Mouse (Mus musculus) midbrain, embryonic 14.5 days (tissue): ENCODE measurements around the gene Ncbp1. TPM values are rescaled to one million over a fixed set of nuclear protein-coding genes. Genes with fewer than 3 reads are reported as not detected.
A peak's percentile ranks its signal among the peaks of the same experiment; 100 is the strongest.

Source experiments
- ATAC-seq: fragments of 200-750 bp; cut with Nextera tagmentation; 2 replicates; pipeline ENCODE4 v1.8.0; 2017; ENCODE audit warnings: moderate number of reproducible peaks, moderate library complexity; ENCODE audit not compliant: low FRiP score, low TSS enrichment
- DNase-seq: peaks from one replicate; pipeline ENCODE4 v3.0.0-alpha.2; 2015
- H3K27ac ChIP-seq: fragments of 300-500 bp; sonication (generic); replicated peaks from 2 replicates; pipeline ENCODE4 v1.5.1; 2014; ENCODE audit warnings: mild to moderate bottlenecking, low read depth, low read length, moderate library complexity
- H3K27me3 ChIP-seq: fragments of 300-500 bp; sonication (generic); 2 replicates; pipeline ENCODE4 v1.6.1; 2014; ENCODE audit warnings: low read length, control low read depth, mixed read lengths; ENCODE audit not compliant: control insufficient read depth, insufficient read depth
- H3K36me3 ChIP-seq: fragments of 300-500 bp; sonication (generic); 2 replicates; pipeline ENCODE4 v1.6.1; 2014; ENCODE audit warnings: low read length, control low read depth; ENCODE audit not compliant: control insufficient read depth, insufficient read depth
- H3K4me1 ChIP-seq: fragments of 300-500 bp; sonication (generic); 2 replicates; pipeline ENCODE4 v1.6.1; 2014; ENCODE audit warnings: mild to moderate bottlenecking, antibody characterized with exemption, low read length, control low read depth; ENCODE audit not compliant: control insufficient read depth, insufficient read depth
- H3K4me2 ChIP-seq: fragments of 300-500 bp; sonication (generic); 2 replicates; pipeline ENCODE4 v1.6.1; 2014; ENCODE audit warnings: mild to moderate bottlenecking, low read length, moderate library complexity
- H3K4me3 ChIP-seq: fragments of 300-500 bp; sonication (generic); replicated peaks from 2 replicates; pipeline ENCODE4 v1.5.1; 2014; ENCODE audit warnings: low read depth, low read length
- H3K9ac ChIP-seq: fragments of 300-500 bp; sonication (generic); replicated peaks from 2 replicates; pipeline ENCODE4 v1.6.1; 2014; ENCODE audit warnings: mild to moderate bottlenecking, low read length, moderate library complexity
- H3K9me3 ChIP-seq: fragments of 300-500 bp; sonication (generic); 2 replicates; pipeline ENCODE4 v1.6.1; 2016; ENCODE audit warnings: low read length, control low read depth, mixed read lengths; ENCODE audit not compliant: control insufficient read depth
- WGBS: fragments of 180-500 bp; shearing (Covaris S2); extraction: QIAGEN DNeasy Blood & Tissue Kit; methylation state at CpG from one replicate; pipeline ENCODE4 v1.1.7; 2014; 5-methylcytosine and 5-hydroxymethylcytosine counted together
- polyA plus RNA-seq: library from polyadenylated mRNA; unstranded; fragments of >200 nt; fragmentation: Nextera tagmentation; extraction: Ambion mirVana; gene quantifications from 2 replicates; pipeline ENCODE4 v1.2.1, GENCODE M21; 2014

The Ncbp1 gene
- 72.7 and 100 TPM in 2 replicates for polyA plus RNA-seq

DNA sequence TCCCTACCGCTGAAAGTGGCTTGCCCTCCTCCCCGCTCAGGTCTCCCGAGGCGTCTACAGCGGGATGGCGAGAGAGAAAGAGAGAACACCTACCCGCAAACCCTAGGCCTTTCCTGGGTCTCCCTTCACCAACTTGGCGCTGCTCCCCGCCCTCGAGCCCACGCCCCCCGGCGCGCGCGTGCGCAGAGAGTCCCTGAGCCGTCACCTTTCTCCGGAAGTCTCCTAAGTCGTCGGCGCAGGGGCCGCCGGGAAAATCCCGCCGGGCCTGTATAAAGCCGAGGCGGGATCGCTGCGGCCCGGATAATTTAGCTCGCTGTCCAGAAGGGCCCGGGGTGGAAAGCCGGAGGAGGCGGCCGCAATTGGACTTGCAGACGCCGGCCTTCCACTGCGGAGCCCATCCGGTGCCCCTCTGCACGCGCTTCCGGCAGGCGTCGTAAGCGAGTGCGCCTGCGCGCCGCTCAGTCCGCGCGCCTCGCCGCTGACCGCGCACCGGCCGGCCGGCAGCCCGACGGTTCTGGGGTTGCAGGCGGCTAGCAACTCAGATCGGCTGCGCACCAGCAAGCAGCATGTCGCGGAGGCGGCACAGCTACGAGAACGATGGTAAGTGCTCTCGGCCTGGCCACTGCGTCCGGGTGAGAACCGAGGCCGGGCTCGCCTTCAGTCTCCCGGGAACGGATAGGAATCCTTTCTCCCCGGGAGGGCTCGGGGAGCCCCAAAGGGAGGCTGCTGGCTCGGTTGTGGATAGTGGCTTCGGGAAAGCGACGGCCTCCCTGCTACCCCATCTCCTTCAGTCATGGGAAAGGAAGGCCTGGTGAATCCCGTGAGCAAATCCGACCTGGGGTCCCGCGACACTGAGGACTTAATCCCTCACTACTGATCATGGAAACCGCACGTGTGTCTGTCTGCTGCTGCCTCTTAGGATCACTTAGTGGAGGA is at the start of gene Ncbp1, which contains the start of gene Tstd2:
TSS of gene Ncbp1 (plus strand) at position 327 of the 936 bp plus-strand sequence.
TSS of gene Tstd2 (minus strand) at position 408 of the 936 bp plus-strand sequence.
- DNase-seq (peak; percentile 97), ATAC-seq (peak; percentile 90)
- Histone ChIP-seq H3K4me3 (peak within 1 kb of the TSS; percentile 84), H3K9ac (peak within 1 kb of the TSS; percentile 88), H3K9me3 (no peaks in the 10 kb centered on the region), H3K36me3 (peaks cover 17% of the 10 kb centered on the region), H3K27me3 (no peaks in the 10 kb centered on the region), H3K27ac (peak within 1 kb of the TSS; percentile 96), H3K4me2 (peak within 1 kb of the TSS; percentile 76), H3K4me1 (peaks cover 16% of the 10 kb centered on the region)
- under 1% methylated on average over 85 of the region's 90 CpGs for WGBS

DNA sequence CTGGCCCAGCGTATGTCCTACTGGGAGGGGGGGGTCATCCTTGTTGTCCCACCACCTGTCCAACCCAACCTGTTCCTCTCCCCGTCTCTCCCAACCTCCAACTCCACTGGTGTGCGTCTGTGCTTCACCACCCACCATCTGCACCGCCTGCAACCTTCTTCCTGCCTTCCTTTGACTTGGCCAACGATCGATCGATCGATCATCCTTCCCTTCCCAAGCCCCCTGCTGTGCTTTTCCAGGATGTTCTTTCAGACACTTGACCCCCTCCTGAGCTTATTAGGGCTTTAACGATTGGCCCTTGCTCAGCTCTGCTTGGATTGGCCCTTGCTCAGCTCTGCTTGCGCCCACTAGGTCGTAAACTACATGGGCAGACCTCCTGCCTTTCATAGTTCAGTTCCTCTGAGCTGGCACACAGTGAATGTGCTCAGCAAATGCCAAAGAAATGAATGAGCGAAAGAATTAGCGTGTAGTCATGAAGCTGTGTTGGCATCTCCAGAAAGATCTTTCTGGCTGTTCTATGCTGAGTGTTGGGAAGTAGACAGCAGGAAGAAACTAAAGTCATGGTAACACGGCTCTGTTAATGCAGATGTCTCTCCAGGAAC is 48.8 kb upstream of the Ncbp1 start:
- DNase-seq (no peak), ATAC-seq (no peak)
- H3K9me3 ChIP-seq = no peaks in the 10 kb centered on the region
- 90% methylated on average over 14 of the region's 14 CpGs for WGBS
- H3K4me2 ChIP-seq = no peak overlapping the region
- 0 out of 2 replicates have a peak, but pooled peaks cover 7% of the 10 kb centered on the region for H3K4me1 ChIP-seq
- no peak overlapping the region for H3K4me3 ChIP-seq
- H3K9ac ChIP-seq = no peak overlapping the region
- no peaks in the 10 kb centered on the region for H3K36me3 ChIP-seq
- no peaks in the 10 kb centered on the region for H3K27me3 ChIP-seq
- no peak overlapping the region for H3K27ac ChIP-seq

DNA sequence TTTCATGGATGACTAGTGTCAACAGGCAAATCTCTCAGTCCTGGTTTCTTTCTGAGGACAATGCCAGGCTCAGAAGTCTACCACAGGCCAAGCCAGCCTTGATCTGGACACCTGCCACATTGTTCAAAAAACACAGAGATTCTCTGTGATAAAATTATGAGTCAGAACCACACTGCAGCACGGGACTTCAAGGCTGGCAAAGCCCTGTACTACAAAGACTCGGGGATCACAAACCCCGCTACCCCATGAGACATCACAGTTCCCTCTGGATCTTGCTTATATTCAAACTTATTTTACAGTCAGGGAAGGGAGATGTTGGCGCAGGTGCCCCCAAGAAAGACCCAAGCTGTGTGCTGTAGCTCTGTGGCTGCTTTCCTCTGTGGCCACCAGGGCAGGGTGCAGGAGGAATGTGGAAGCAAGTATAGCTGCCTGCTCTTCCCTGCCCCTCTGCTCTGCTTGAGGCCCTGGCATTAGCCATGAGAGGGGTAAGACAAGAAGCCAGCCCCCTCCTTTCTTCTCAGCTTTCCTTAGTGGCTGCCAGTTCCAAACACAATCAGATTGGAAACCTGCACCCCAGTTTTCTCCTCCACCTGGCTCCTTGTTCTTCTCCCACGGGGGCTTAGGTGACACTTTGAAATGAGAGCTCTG is 45.9 kb upstream of the Ncbp1 start:
- 88% methylated on average over 5 of the region's 5 CpGs for WGBS
- Histone ChIP-seq H3K4me1 (no peaks in the 10 kb centered on the region), H3K4me3 (no peak overlapping the region), H3K27me3 (no peaks in the 10 kb centered on the region), H3K4me2 (no peak overlapping the region), H3K9ac (no peak overlapping the region), H3K9me3 (no peaks in the 10 kb centered on the region), H3K27ac (no peak overlapping the region), H3K36me3 (no peaks in the 10 kb centered on the region)
- ATAC-seq (no peak), DNase-seq (no peak)

DNA sequence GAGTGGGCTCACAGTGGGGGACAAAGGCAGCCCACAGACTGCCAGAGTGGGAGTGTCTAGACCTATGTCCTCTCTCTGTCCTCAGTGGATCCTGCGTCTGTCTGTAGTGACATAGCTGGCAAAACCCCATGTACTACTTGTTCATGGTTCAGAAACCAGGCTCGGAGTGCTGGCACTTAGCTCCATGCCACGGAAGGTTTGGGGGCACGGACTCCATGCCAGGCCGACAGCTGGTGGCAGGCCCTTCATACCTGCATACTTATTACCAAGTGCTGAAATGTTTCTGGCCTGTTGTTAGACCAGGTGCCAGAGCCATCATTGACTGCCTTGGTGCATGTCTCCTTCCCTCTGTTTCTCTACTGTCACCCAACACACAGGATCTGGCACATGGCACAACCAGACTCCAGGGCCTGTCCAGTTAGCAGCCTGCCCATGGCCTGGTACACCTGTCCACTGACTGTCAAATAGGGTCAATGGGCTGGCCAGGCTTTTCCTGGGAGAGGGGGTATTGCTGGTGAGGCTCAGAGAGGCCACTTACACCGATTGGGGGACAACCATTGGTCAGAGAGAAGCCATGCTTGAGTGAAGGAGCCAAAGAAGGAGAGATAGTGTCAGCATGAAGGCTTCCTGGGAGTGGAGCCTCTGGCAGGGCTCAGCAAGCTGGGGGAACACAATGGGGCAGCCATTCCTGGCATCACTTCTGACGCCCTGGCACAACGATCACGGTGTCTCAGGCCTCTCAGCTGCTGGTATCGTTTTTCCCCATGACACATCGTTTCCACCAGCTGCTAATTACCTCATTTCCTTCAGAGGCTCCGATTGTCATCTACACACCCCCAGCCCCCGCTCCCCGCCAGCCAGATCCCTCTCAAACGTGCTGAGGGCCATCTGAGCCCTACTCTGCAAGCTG is 43.2 kb upstream of the Ncbp1 start:
- 65% methylated on average over 15 of the region's 15 CpGs for WGBS
- no peak overlapping the region for H3K27ac ChIP-seq

DNA sequence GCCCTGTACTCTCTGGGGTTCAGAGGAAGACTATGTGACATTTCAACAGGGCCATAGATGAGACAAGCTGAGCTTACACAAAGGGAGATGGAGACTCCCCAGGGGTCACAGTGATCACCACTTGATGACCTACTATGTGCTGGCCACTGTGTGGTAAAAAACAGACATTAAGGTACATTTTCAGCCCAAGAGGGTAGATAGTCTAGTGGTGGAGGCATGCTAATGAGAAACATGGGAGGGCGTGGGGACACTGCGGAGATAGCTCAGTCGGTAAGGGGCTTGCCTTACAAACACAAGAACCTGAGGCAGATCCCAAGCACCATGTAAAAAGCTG is 42.6 kb upstream of the Ncbp1 start:
- H3K9ac ChIP-seq = no peak overlapping the region
- no peak overlapping the region for H3K4me2 ChIP-seq
- DNase-seq (no peak), ATAC-seq (no peak)
- H3K9me3 ChIP-seq = no peaks in the 10 kb centered on the region
- H3K27ac ChIP-seq = no peak overlapping the region
- no peaks in the 10 kb centered on the region for H3K4me1 ChIP-seq
- no peak overlapping the region for H3K4me3 ChIP-seq
- 93% methylated on average over 3 of the region's 3 CpGs for WGBS
- no peaks in the 10 kb centered on the region for H3K27me3 ChIP-seq
- H3K36me3 ChIP-seq = no peaks in the 10 kb centered on the region

More for the DNA sequence above, 43.2 kb upstream of the Ncbp1 start:
- DNase-seq (peak; percentile 16), ATAC-seq (no peak)
- Histone ChIP-seq H3K4me3 (no peak overlapping the region), H3K9ac (no peak overlapping the region), H3K4me2 (no peak overlapping the region), H3K27me3 (no peaks in the 10 kb centered on the region), H3K4me1 (no peaks in the 10 kb centered on the region), H3K9me3 (no peaks in the 10 kb centered on the region), H3K36me3 (no peaks in the 10 kb centered on the region)

DNA sequence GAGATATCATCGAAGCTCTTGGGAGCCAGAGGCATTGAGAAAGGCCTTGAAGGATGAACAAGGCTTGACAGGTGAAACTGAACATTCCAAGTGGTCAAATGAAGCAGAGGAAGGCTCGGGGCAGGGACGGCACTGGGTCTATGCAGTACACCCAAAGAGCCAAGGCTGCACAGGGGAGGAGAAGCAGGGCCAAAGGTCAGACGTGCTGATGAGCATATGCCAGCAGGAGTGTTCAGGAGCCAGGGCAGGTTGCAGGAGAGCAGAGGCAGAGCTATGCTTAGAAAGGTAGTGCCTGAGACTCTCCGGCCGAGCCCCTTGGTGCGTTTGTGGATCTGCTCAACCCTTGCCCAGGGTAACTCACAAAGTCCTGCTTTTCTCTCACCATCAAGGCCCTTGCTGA is 41.9 kb upstream of the Ncbp1 start:
- ATAC-seq (no peak), DNase-seq (no peak)
- Histone ChIP-seq H3K4me2 (no peak overlapping the region), H3K4me3 (no peak overlapping the region), H3K36me3 (no peaks in the 10 kb centered on the region), H3K4me1 (no peaks in the 10 kb centered on the region), H3K9ac (no peak overlapping the region), H3K27ac (no peak overlapping the region), H3K9me3 (no peaks in the 10 kb centered on the region), H3K27me3 (no peaks in the 10 kb centered on the region)
- WGBS = 86% methylated on average over 7 of the region's 7 CpGs

DNA sequence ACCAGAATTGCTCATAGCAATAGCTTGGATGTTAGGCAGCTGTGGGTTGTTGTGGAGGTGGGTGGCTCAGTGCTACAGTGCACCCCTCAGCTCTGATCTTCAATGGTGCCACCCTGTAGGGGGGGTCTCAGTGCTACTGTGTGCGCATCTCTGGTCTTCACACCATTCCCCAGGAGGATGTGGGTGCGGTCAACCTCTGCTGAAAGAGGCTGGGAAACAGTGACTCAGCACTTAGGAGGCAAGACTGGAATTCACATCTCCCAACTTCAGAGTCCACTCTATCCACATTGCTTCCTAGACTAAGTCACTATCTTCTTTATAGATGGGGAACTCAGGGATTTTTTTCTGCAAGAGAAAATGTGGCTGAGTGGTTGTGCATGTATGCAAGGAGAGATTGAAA is 40.8 kb upstream of the Ncbp1 start:
- Histone ChIP-seq H3K27ac (no peak overlapping the region), H3K27me3 (no peaks in the 10 kb centered on the region), H3K4me2 (no peak overlapping the region), H3K9ac (no peak overlapping the region), H3K36me3 (no peaks in the 10 kb centered on the region), H3K4me1 (no peaks in the 10 kb centered on the region), H3K9me3 (no peaks in the 10 kb centered on the region), H3K4me3 (no peak overlapping the region)
- 90% methylated on average over 2 of the region's 2 CpGs for WGBS
- DNase-seq = no peak
- ATAC-seq = no peak

DNA sequence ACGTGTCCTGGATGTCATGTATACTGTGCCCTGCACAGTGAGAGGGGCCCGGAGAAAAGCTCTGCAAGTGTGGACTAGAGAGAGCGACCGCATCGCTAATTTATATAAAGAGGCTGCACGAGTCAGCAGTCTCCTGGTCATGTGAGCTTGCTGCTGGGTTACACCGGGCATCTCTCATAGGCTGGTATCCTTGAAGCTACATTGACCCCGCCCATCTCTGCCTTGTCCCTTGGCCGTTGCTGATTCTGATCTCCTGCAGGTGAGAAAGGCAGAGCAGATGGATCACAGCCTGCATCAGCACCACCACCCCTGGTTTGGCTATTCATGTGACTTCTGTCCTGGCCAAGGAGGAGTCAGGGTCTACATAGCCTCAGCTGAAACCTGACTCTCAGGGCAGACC is 39.3 kb upstream of the Ncbp1 start:
- H3K4me2 ChIP-seq = no peak overlapping the region
- H3K4me1 ChIP-seq = no peaks in the 10 kb centered on the region
- no peak overlapping the region for H3K9ac ChIP-seq
- no peak for DNase-seq
- H3K9me3 ChIP-seq = no peaks in the 10 kb centered on the region
- no peak for ATAC-seq
- H3K27ac ChIP-seq = no peak overlapping the region
- H3K27me3 ChIP-seq = no peaks in the 10 kb centered on the region
- H3K4me3 ChIP-seq = no peak overlapping the region
- 80% methylated on average over 9 of the region's 9 CpGs for WGBS
- H3K36me3 ChIP-seq = no peaks in the 10 kb centered on the region
